Mouse (Mus musculus) layer of hippocampus, adult 9-11 months (tissue): Measurements from ENCODE around the gene Prss29.

Experiments
- DNase-seq: peaks from one replicate; pipeline ENCODE4 v3.0.0; 2022

Gene Prss29

GRCm38 (mm10) chr17:25318354-25318753, at the start of gene Prss29:
TSS of gene Prss29 (plus strand) at chr17:25318654.
- no peak for DNase-seq

GRCm38 (mm10) chr17:25270795-25271335, 47.6 kb upstream of the Prss29 start:
- DNase-seq: no peak

- no peak for DNase-seq
Measured at GRCm38 (mm10) chr17:25272326-25272725, 46.1 kb upstream of the Prss29 start.

- peak; percentile 91 for DNase-seq
Measured at GRCm38 (mm10) chr17:25272951-25273705, 45.3 kb upstream of the Prss29 start.

GRCm38 (mm10) chr17:25273706-25274501, 44.5 kb upstream of the Prss29 start:
- peak; percentile 93 for DNase-seq

GRCm38 (mm10) chr17:25274571-25275346, 43.7 kb upstream of the Prss29 start, which contains the start of gene Ube2i:
TSS of gene Ube2i (minus strand) at chr17:25274622.
- no peak for DNase-seq

- no peak for DNase-seq
Measured at GRCm38 (mm10) chr17:25275833-25276232, 42.6 kb upstream of the Prss29 start.

- peak; percentile 39 for DNase-seq
Measured at GRCm38 (mm10) chr17:25282133-25282532, 36.3 kb upstream of the Prss29 start.

- peak; percentile 36 for DNase-seq
Measured at GRCm38 (mm10) chr17:25285033-25285432, 33.4 kb upstream of the Prss29 start.

GRCm38 (mm10) chr17:25288842-25289241, 29.6 kb upstream of the Prss29 start:
- no peak for DNase-seq

- no peak for DNase-seq
Measured at GRCm38 (mm10) chr17:25290411-25290810, 28.0 kb upstream of the Prss29 start.

GRCm38 (mm10) chr17:25293495-25293894, 25.0 kb upstream of the Prss29 start:
- DNase-seq: no peak

- DNase-seq: no peak
Measured at GRCm38 (mm10) chr17:25294111-25294510, 24.3 kb upstream of the Prss29 start.

- no peak for DNase-seq
Measured at GRCm38 (mm10) chr17:25298094-25298493, 20.4 kb upstream of the Prss29 start, which contains the start of gene Prss34. TSS of gene Prss34 (plus strand) at chr17:25298394.

- DNase-seq: no peak
Measured at GRCm38 (mm10) chr17:25308346-25308745, 10.1 kb upstream of the Prss29 start, which contains the start of gene Prss28. TSS of gene Prss28 (plus strand) at chr17:25308646.

GRCm38 (mm10) chr17:25320819-25321218, 2.4 kb downstream of the Prss29 start:
- DNase-seq: no peak

- no peak for DNase-seq
Measured at GRCm38 (mm10) chr17:25322930-25323329, 4.5 kb downstream of the Prss29 start.

GRCm38 (mm10) chr17:25332321-25332720, 13.9 kb downstream of the Prss29 start:
- DNase-seq: no peak

- DNase-seq: peak; percentile 26
Measured at GRCm38 (mm10) chr17:25333943-25334342, 15.5 kb downstream of the Prss29 start.

- DNase-seq: no peak
Measured at GRCm38 (mm10) chr17:25338218-25338617, 19.8 kb downstream of the Prss29 start.

- no peak for DNase-seq
Measured at GRCm38 (mm10) chr17:25340003-25340402, 21.5 kb downstream of the Prss29 start.

GRCm38 (mm10) chr17:25341490-25341889, 23.0 kb downstream of the Prss29 start:
- DNase-seq: no peak

GRCm38 (mm10) chr17:25345462-25345861, 27.0 kb downstream of the Prss29 start, which contains the start of gene Tpsab1:
TSS of gene Tpsab1 (minus strand) at chr17:25345562.
- DNase-seq: no peak
